Mouse (Mus musculus) stomach, embryonic 14.5 days (tissue): Measurements from ENCODE around the gene Fitm2. TPM values are rescaled to one million over a fixed set of nuclear protein-coding genes. Genes with fewer than 3 reads are reported as not detected.

Experiments used
- polyA plus RNA-seq: library from polyadenylated mRNA; unstranded; fragments of >200 nt; fragmentation: Nextera tagmentation; extraction: Ambion mirVana; gene quantifications from 2 replicates; pipeline ENCODE4 v1.2.1, GENCODE M21; 2014

Gene Fitm2
- polyA plus RNA-seq, 1 experiment from 2014 or later = 8.5 TPM

Other genes with a start within 250 kb of the Fitm2 start
- 6.5 and 6.7 TPM in 2 replicates for gene Jph2, start 74.6 kb downstream of the Fitm2 start, polyA plus RNA-seq
- gene Oser1, start 47.9 kb downstream of the Fitm2 start, polyA plus RNA-seq = 84.9 and 89.2 TPM in 2 replicates
- gene Gdap1l1, start 34.2 kb downstream of the Fitm2 start, polyA plus RNA-seq = 5.3 and 8.4 TPM in 2 replicates
- gene R3hdml, start 19.7 kb upstream of the Fitm2 start, polyA plus RNA-seq = not detected in 2 replicates
- gene Hnf4a, start 34.2 kb upstream of the Fitm2 start, polyA plus RNA-seq = 18.7 and 18.9 TPM in 2 replicates
- 37.3 and 39.6 TPM in 2 replicates for gene Ttpal, start 129.7 kb upstream of the Fitm2 start, polyA plus RNA-seq
- 46.2 and 52.7 TPM in 2 replicates for gene Serinc3, start 172.5 kb upstream of the Fitm2 start, polyA plus RNA-seq
- gene Pkig, start 185.8 kb upstream of the Fitm2 start, polyA plus RNA-seq = 105 and 110 TPM in 2 replicates